Mouse (Mus musculus) lung, postnatal 0 days (tissue): Measurements from ENCODE around the gene Ninl. TPM values are rescaled to one million over a fixed set of nuclear protein-coding genes. Genes with fewer than 3 reads are reported as not detected.

ENCODE experiments used
- ATAC-seq: fragments of 200-750 bp; cut with Nextera tagmentation; 2 replicates; pipeline ENCODE4 v1.8.0; 2017; ENCODE audit warnings: moderate library complexity
- DNase-seq: peaks from one replicate; pipeline ENCODE4 v3.0.0-alpha.2; 2016; ENCODE audit warnings: low spot score
- H3K27ac ChIP-seq: fragments of 300-500 bp; sonication (generic); 2 replicates; pipeline ENCODE4 v1.5.1; 2014; ENCODE audit warnings: antibody characterized with exemption, mild to moderate bottlenecking, low read length, mixed read lengths
- H3K27me3 ChIP-seq: fragments of 300-500 bp; sonication (generic); replicated peaks from 2 replicates; pipeline ENCODE4 v1.6.1; 2014; ENCODE audit warnings: low read length, mixed read lengths; ENCODE audit not compliant: insufficient read depth
- H3K36me3 ChIP-seq: fragments of 300-500 bp; sonication (generic); 2 replicates; pipeline ENCODE4 v1.6.1; 2014; ENCODE audit warnings: low read length, mixed read lengths; ENCODE audit not compliant: insufficient read depth
- H3K4me1 ChIP-seq: fragments of 300-500 bp; sonication (generic); 2 replicates; pipeline ENCODE4 v1.6.1; 2014; ENCODE audit warnings: antibody characterized with exemption, low read depth, low read length, mixed read lengths; ENCODE audit not compliant: insufficient read depth
- H3K4me2 ChIP-seq: fragments of 300-500 bp; sonication (generic); replicated peaks from 2 replicates; pipeline ENCODE4 v1.6.1; 2014; ENCODE audit warnings: low read depth, mild to moderate bottlenecking, low read length, moderate library complexity, mixed read lengths
- H3K4me3 ChIP-seq: fragments of 300-500 bp; sonication (generic); 2 replicates; pipeline ENCODE4 v1.5.1; 2014; ENCODE audit warnings: low read depth, low read length
- H3K9ac ChIP-seq: fragments of 300-500 bp; sonication (generic); replicated peaks from 2 replicates; pipeline ENCODE4 v1.6.1; 2014; ENCODE audit warnings: low read depth, mild to moderate bottlenecking
- H3K9me3 ChIP-seq: fragments of 300-500 bp; sonication (generic); 2 replicates; pipeline ENCODE4 v1.6.1; 2016; ENCODE audit warnings: low read length, mixed read lengths
- CTCF ChIP-seq: IDR thresholded peaks from 2 replicates; pipeline ENCODE4 v1.5.1; 2016; ENCODE audit warnings: antibody characterized with exemption, mild to moderate bottlenecking
- EP300 ChIP-seq: IDR thresholded peaks from 2 replicates; pipeline ENCODE4 v1.6.1; 2016; ENCODE audit warnings: antibody characterized with exemption, mild to moderate bottlenecking, control low read depth
- WGBS: fragments of 180-500 bp; shearing (Covaris S2); extraction: QIAGEN DNeasy Blood & Tissue Kit; methylation state at CpG from one replicate; pipeline ENCODE4 v1.1.7; 2014; 5-methylcytosine and 5-hydroxymethylcytosine counted together
- polyA plus RNA-seq: library from polyadenylated mRNA; unstranded; fragments of >200 nt; fragmentation: Nextera tagmentation; extraction: Ambion mirVana; gene quantifications from 2 replicates; pipeline ENCODE4 v1.2.1, GENCODE M21; 2015

Gene Ninl
- polyA plus RNA-seq, 1 experiment from 2014 or later, result 3.9 TPM

- DNase-seq (no peak), ATAC-seq (peak; percentile 23; the same call in 1 of the 2 replicates)
- H3K4me2 ChIP-seq, result peak overlapping the region; percentile 75
- peak overlapping the region; percentile 63 for H3K4me3 ChIP-seq
- 73% methylated on average over 1 of the region's 1 CpGs for WGBS
- H3K9me3 ChIP-seq, result no peaks in the 10 kb centered on the region
- H3K4me1 ChIP-seq, result peaks cover 5% of the 10 kb centered on the region; the same call in 1 of the 2 replicates
- H3K27ac ChIP-seq, result no peak overlapping the region
- no peaks in the 10 kb centered on the region for H3K36me3 ChIP-seq
- 0 out of 2 replicates have a peak, but pooled peaks cover 3% of the 10 kb centered on the region for H3K27me3 ChIP-seq
- TF ChIP-seq EP300 (no peak), CTCF (no peak)
- H3K9ac ChIP-seq, result no peak overlapping the region
These were observed 29.6 kb downstream of the Ninl start for GRCm38 (mm10) chr2:151009515-151010085.

GRCm38 (mm10) chr2:151008939-151009509 lies 30.2 kb downstream of the Ninl start:
- peak overlapping the region; percentile 75 for H3K4me2 ChIP-seq
- H3K27ac ChIP-seq, result no peak overlapping the region
- no peak for TF ChIP-seq CTCF
- no peak for TF ChIP-seq EP300
- H3K9ac ChIP-seq, result peak overlapping the region; percentile 41
- no peaks in the 10 kb centered on the region for H3K36me3 ChIP-seq
- H3K4me3 ChIP-seq, result peak overlapping the region; percentile 63
- peaks cover 5% of the 10 kb centered on the region; the same call in 1 of the 2 replicates for H3K4me1 ChIP-seq
- under 1% methylated on average over 43 of the region's 57 CpGs for WGBS
- 0 out of 2 replicates have a peak, but pooled peaks cover 3% of the 10 kb centered on the region for H3K27me3 ChIP-seq
- H3K9me3 ChIP-seq, result no peaks in the 10 kb centered on the region
- peak; percentile 75 for DNase-seq
- ATAC-seq, result peak; percentile 93

GRCm38 (mm10) chr2:151008517-151008932 lies 30.7 kb downstream of the Ninl start:
- TF ChIP-seq EP300 (no peak), CTCF (no peak)
- DNase-seq (no peak), ATAC-seq (peak; percentile 7)
- Histone ChIP-seq H3K9me3 (no peaks in the 10 kb centered on the region), H3K9ac (peak overlapping the region; percentile 41), H3K4me2 (peak overlapping the region; percentile 75), H3K27me3 (0 out of 2 replicates have a peak, but pooled peaks cover 3% of the 10 kb centered on the region), H3K36me3 (no peaks in the 10 kb centered on the region), H3K4me3 (peak overlapping the region; percentile 63), H3K4me1 (peaks cover 5% of the 10 kb centered on the region; the same call in 1 of the 2 replicates), H3K27ac (no peak overlapping the region)
- under 1% methylated on average over 20 of the region's 21 CpGs for WGBS

GRCm38 (mm10) chr2:151008006-151008405 lies 31.2 kb downstream of the Ninl start:
- Histone ChIP-seq H3K36me3 (no peaks in the 10 kb centered on the region), H3K27me3 (0 out of 2 replicates have a peak, but pooled peaks cover 3% of the 10 kb centered on the region), H3K27ac (no peak overlapping the region), H3K4me2 (peak overlapping the region; percentile 75; the same call in 1 of the 2 replicates), H3K9me3 (no peaks in the 10 kb centered on the region), H3K9ac (no peak overlapping the region), H3K4me1 (peaks cover 5% of the 10 kb centered on the region; the same call in 1 of the 2 replicates), H3K4me3 (no peak overlapping the region)
- no peak for ATAC-seq
- no peak for DNase-seq
- 27% methylated on average over 6 of the region's 6 CpGs for WGBS
- no peak for TF ChIP-seq EP300
- TF ChIP-seq CTCF, result no peak

GRCm38 (mm10) chr2:151006281-151006945 lies 32.8 kb downstream of the Ninl start:
- no peaks in the 10 kb centered on the region for H3K36me3 ChIP-seq
- H3K4me1 ChIP-seq, result peaks cover 5% of the 10 kb centered on the region; the same call in 1 of the 2 replicates
- 0 out of 2 replicates have a peak, but pooled peaks cover 3% of the 10 kb centered on the region for H3K27me3 ChIP-seq
- no peaks in the 10 kb centered on the region for H3K9me3 ChIP-seq
- 57% methylated on average over 5 of the region's 5 CpGs for WGBS
- TF ChIP-seq CTCF (no peak), EP300 (no peak)
- DNase-seq (peak; percentile 40), ATAC-seq (no peak)
- H3K9ac ChIP-seq, result no peak overlapping the region
- no peak overlapping the region for H3K4me3 ChIP-seq
- H3K4me2 ChIP-seq, result no peak overlapping the region
- no peak overlapping the region for H3K27ac ChIP-seq

GRCm38 (mm10) chr2:151004390-151004789 lies 34.8 kb downstream of the Ninl start:
- DNase-seq (no peak), ATAC-seq (no peak)
- H3K36me3 ChIP-seq, result no peaks in the 10 kb centered on the region
- whole genome bisulfite sequencing, result 79% methylated on average over 10 of the region's 10 CpGs
- no peak overlapping the region for H3K27ac ChIP-seq
- H3K27me3 ChIP-seq, result 0 out of 2 replicates have a peak, but pooled peaks cover 3% of the 10 kb centered on the region
- no peak overlapping the region for H3K4me3 ChIP-seq
- H3K9me3 ChIP-seq, result no peaks in the 10 kb centered on the region
- peaks cover 5% of the 10 kb centered on the region; the same call in 1 of the 2 replicates for H3K4me1 ChIP-seq
- no peak overlapping the region for H3K9ac ChIP-seq
- no peak for TF ChIP-seq CTCF
- TF ChIP-seq EP300, result no peak
- H3K4me2 ChIP-seq, result no peak overlapping the region
